Mouse (Mus musculus): ENCODE measurements around the gene Zfp553.
"Not testable (repeated sequence)": the region's sequence is repeated elsewhere in the genome, so short reads cannot be mapped to it uniquely, and the experiment has no call there.

Zfp553 gene

GRCm38 (mm10) chr7:127233368-127233749 lies 498 bp downstream of the Zfp553 start:
- DNase-seq (ENCODE audit: low read depth, low spot score): no peak

GRCm38 (mm10) chr7:127233765-127234164 lies 904 bp downstream of the Zfp553 start:
- DNase-seq (ENCODE audit: low read depth, low spot score): no peak

- DNase-seq (ENCODE audit: low read depth, low spot score): no peak
Measured at GRCm38 (mm10) chr7:127234777-127235176, 1.9 kb downstream of the Zfp553 start.

- DNase-seq (ENCODE audit: low read depth, low spot score): no peak
Measured at GRCm38 (mm10) chr7:127243361-127243867, 10.6 kb downstream of the Zfp553 start.

GRCm38 (mm10) chr7:127243870-127244657 lies 11.2 kb downstream of the Zfp553 start, which contains the start of gene Zfp771:
Gene Zfp771, plus strand, starts transcription at chr7:127244274.
- DNase-seq (ENCODE audit: low read depth, low spot score): peak; percentile 80

GRCm38 (mm10) chr7:127244658-127245510 lies 12.0 kb downstream of the Zfp553 start:
- no peak for DNase-seq (ENCODE audit: low read depth, low spot score)

GRCm38 (mm10) chr7:127250511-127250910 lies 17.6 kb downstream of the Zfp553 start:
- DNase-seq (ENCODE audit: low read depth, low spot score): not testable (repeated sequence)

- no peak for DNase-seq (ENCODE audit: low read depth, low spot score)
Measured at GRCm38 (mm10) chr7:127252414-127252813, 19.6 kb downstream of the Zfp553 start.

- DNase-seq (ENCODE audit: low read depth, low spot score): no peak
Measured at GRCm38 (mm10) chr7:127253341-127253740, 20.5 kb downstream of the Zfp553 start.

- peak; percentile 86 for DNase-seq (ENCODE audit: low read depth, low spot score)
Measured at GRCm38 (mm10) chr7:127253821-127254769, 21.2 kb downstream of the Zfp553 start.

GRCm38 (mm10) chr7:127255008-127255407 lies 22.1 kb downstream of the Zfp553 start:
- no peak for DNase-seq (ENCODE audit: low read depth, low spot score)

GRCm38 (mm10) chr7:127255965-127256364 lies 23.1 kb downstream of the Zfp553 start:
- no peak for DNase-seq (ENCODE audit: low read depth, low spot score)

GRCm38 (mm10) chr7:127256518-127256917 lies 23.7 kb downstream of the Zfp553 start:
- no peak for DNase-seq (ENCODE audit: low read depth, low spot score)

GRCm38 (mm10) chr7:127259186-127259905 lies 26.5 kb downstream of the Zfp553 start:
- DNase-seq (ENCODE audit: low read depth, low spot score): no peak

GRCm38 (mm10) chr7:127260309-127261111 lies 27.6 kb downstream of the Zfp553 start, which contains the start of gene Dctpp1:
Gene Dctpp1, minus strand, starts transcription at chr7:127260709.
- DNase-seq (ENCODE audit: low read depth, low spot score): peak; percentile 96

GRCm38 (mm10) chr7:127262218-127262961 lies 29.5 kb downstream of the Zfp553 start:
- DNase-seq (ENCODE audit: low read depth, low spot score): no peak

GRCm38 (mm10) chr7:127263526-127263925 lies 30.7 kb downstream of the Zfp553 start:
- DNase-seq (ENCODE audit: low read depth, low spot score): no peak

- no peak for DNase-seq (ENCODE audit: low read depth, low spot score)
Measured at GRCm38 (mm10) chr7:127270256-127270655, 37.4 kb downstream of the Zfp553 start.

- DNase-seq (ENCODE audit: low read depth, low spot score): no peak
Measured at GRCm38 (mm10) chr7:127270666-127271065, 37.8 kb downstream of the Zfp553 start.
